Mouse (Mus musculus) intestine, postnatal 0 days (tissue): ENCODE measurements around the gene Hist1h2an. TPM values are rescaled to one million over a fixed set of nuclear protein-coding genes. Genes with fewer than 3 reads are reported as not detected.
"Not testable (repeated sequence)": the region's sequence is repeated elsewhere in the genome, so short reads cannot be mapped to it uniquely, and the experiment has no call there.

ENCODE experiments used
- ATAC-seq: fragments of 200-750 bp; cut with Nextera tagmentation; 2 replicates; pipeline ENCODE4 v1.8.0; 2017; ENCODE audit warnings: mild to moderate bottlenecking, moderate TSS enrichment, moderate library complexity
- H3K27ac ChIP-seq: fragments of 300-500 bp; sonication (generic); 2 replicates; pipeline ENCODE4 v1.5.1; 2014; ENCODE audit warnings: mild to moderate bottlenecking, low read depth, low read length, moderate library complexity
- H3K27me3 ChIP-seq: fragments of 300-500 bp; sonication (generic); replicated peaks from 2 replicates; pipeline ENCODE4 v1.6.1; 2014; ENCODE audit warnings: low read length, mixed read lengths; ENCODE audit not compliant: control insufficient read depth, insufficient read depth
- H3K36me3 ChIP-seq: fragments of 300-500 bp; sonication (generic); 2 replicates; pipeline ENCODE4 v1.6.1; 2014; ENCODE audit warnings: mild to moderate bottlenecking, moderate library complexity; ENCODE audit not compliant: control insufficient read depth, insufficient read depth
- H3K4me1 ChIP-seq: fragments of 300-500 bp; sonication (generic); replicated peaks from 2 replicates; pipeline ENCODE4 v1.6.1; 2014; ENCODE audit warnings: antibody characterized with exemption, low read length, mixed read lengths; ENCODE audit not compliant: control insufficient read depth, insufficient read depth
- H3K4me2 ChIP-seq: fragments of 300-500 bp; sonication (generic); replicated peaks from 2 replicates; pipeline ENCODE4 v1.6.1; 2014; ENCODE audit warnings: low read depth, mild to moderate bottlenecking, moderate library complexity
- H3K4me3 ChIP-seq: fragments of 300-500 bp; sonication (generic); 2 replicates; pipeline ENCODE4 v1.5.1; 2014; ENCODE audit warnings: low read depth, low read length
- H3K9ac ChIP-seq: fragments of 300-500 bp; sonication (generic); 2 replicates; pipeline ENCODE4 v1.6.1; 2014; ENCODE audit warnings: mild to moderate bottlenecking, low read depth, low read length
- H3K9me3 ChIP-seq: fragments of 300-500 bp; sonication (generic); 2 replicates; pipeline ENCODE4 v1.6.1; 2016; ENCODE audit warnings: mixed run types; ENCODE audit not compliant: control insufficient read depth
- CTCF ChIP-seq: sonication (generic); IDR thresholded peaks from 2 replicates; pipeline ENCODE4 v1.5.1; 2016; ENCODE audit warnings: low read depth, mild to moderate bottlenecking, control low read depth, antibody characterized with exemption, moderate library complexity
- WGBS: fragments of 180-500 bp; shearing (Covaris S2); extraction: QIAGEN DNeasy Blood & Tissue Kit; methylation state at CpG from one replicate; pipeline ENCODE4 v1.1.7; 2014; 5-methylcytosine and 5-hydroxymethylcytosine counted together
- polyA plus RNA-seq: library from polyadenylated mRNA; unstranded; fragments of >200 nt; fragmentation: Nextera tagmentation; extraction: Ambion mirVana; gene quantifications from 2 replicates; pipeline ENCODE4 v1.2.1, GENCODE M21; 2015

The Hist1h2an gene
- 1.5 and 3.2 TPM in 2 replicates for polyA plus RNA-seq

- not testable (repeated sequence) for H3K9me3 ChIP-seq, H3K27me3 ChIP-seq, H3K36me3 ChIP-seq
- WGBS, result under 1% methylated on average over 36 of the region's 63 CpGs
- Histone ChIP-seq H3K4me3 (peak within 1 kb of the TSS; percentile 39), H3K27ac (peak within 1 kb of the TSS; percentile 68; the same call in 1 of the 2 replicates), H3K4me1 (peaks cover 17% of the 10 kb centered on the region; the same call in 1 of the 2 replicates), H3K9ac (0 out of 2 replicates have a peak within 1 kb of the TSS, but pooled peaks have one; percentile 1), H3K4me2 (peak within 1 kb of the TSS; percentile 61)
- peak; percentile 92 for ATAC-seq
These were observed at the start of gene Hist1h2an, which contains the start of gene Hist1h2bp for GRCm38 (mm10) chr13:21786899-21787629. Gene Hist1h2an (minus strand): TSS chr13:21787218. Gene Hist1h2bp (plus strand): TSS chr13:21787461.

DNA sequence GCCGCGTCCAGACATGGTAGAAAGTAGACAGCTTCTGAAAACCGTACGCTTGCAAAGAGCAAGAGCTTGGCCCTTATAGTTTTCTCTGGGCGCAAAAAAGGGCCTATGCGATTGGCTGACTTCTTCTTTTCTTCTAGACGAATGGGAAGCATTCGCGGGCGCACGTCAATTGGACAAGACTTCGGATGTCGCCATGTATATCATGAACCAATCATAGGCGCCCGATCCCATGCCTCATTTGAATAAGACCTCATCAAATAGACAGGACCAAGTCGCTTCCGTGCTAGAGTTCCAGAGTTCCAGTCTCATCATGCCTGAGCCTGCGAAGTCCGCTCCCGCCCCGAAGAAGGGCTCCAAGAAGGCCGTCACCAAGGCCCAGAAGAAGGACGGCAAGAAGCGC lies 46.4 kb upstream of the Hist1h2an start, which contains the start of the genes Hist1h2ap and Hist1h2br:
Gene Hist1h2ap, minus strand, starts transcription at position 47 of the 400 bp plus-strand sequence.
Gene Hist1h2br, plus strand, starts transcription at position 283 of the 400 bp plus-strand sequence.
- H3K4me2 ChIP-seq, H3K9ac ChIP-seq, H3K36me3 ChIP-seq, H3K4me1 ChIP-seq, H3K27ac ChIP-seq, H3K9me3 ChIP-seq, H3K27me3 ChIP-seq, H3K4me3 ChIP-seq: not testable (repeated sequence)
- WGBS, result no CpG with 5 or more reads among the region's 24 CpGs
- ATAC-seq, result peak; percentile 91

- not testable (repeated sequence) for H3K36me3 ChIP-seq, H3K4me1 ChIP-seq, H3K27me3 ChIP-seq, H3K4me3 ChIP-seq, H3K9me3 ChIP-seq, H3K27ac ChIP-seq, H3K9ac ChIP-seq
- H3K4me2 ChIP-seq, result 0 out of 2 replicates have a peak within 1 kb of the TSS, but pooled peaks have one; percentile 32
- peak; percentile 78 for ATAC-seq
- WGBS, result under 1% methylated on average over 18 of the region's 58 CpGs
These were observed 44.7 kb upstream of the Hist1h2an start, which contains the start of gene Hist1h4n for GRCm38 (mm10) chr13:21831418-21832394. Gene Hist1h4n (minus strand): TSS chr13:21832196.

- no peak overlapping the region for H3K27ac ChIP-seq
- no peak overlapping the region for H3K9ac ChIP-seq
- TF ChIP-seq CTCF, result no peak
- no peaks in the 10 kb centered on the region for H3K4me1 ChIP-seq
- WGBS, result 91% methylated on average over 10 of the region's 10 CpGs
- no peak for ATAC-seq
- H3K9me3 ChIP-seq, result no peaks in the 10 kb centered on the region
- no peak overlapping the region for H3K4me3 ChIP-seq
- H3K27me3 ChIP-seq, result no peaks in the 10 kb centered on the region
- no peaks in the 10 kb centered on the region for H3K36me3 ChIP-seq
- no peak overlapping the region for H3K4me2 ChIP-seq
These were observed 43.3 kb upstream of the Hist1h2an start for GRCm38 (mm10) chr13:21830344-21830743.

DNA sequence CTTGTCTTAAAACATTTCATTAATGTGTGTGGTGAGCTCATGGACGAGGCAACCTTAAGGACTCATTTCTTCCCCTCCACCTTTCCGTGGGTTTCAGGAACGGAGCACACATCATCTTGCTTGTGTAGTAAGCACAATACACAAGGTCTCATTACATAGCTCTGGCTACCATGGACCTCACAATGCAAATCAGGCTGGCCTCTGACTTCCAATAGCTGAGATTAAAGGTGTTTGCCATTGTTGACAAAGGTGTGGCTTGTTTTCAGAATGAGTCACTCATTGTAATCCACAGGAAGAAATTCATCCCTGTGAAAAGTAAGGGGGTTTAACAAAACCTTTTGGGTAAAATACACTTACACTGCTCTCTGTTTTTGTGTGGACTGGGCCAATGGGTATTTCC lies 41.5 kb upstream of the Hist1h2an start:
- Histone ChIP-seq H3K27me3 (no peaks in the 10 kb centered on the region), H3K27ac (no peak overlapping the region), H3K4me1 (no peaks in the 10 kb centered on the region), H3K9ac (no peak overlapping the region), H3K36me3 (no peaks in the 10 kb centered on the region), H3K4me3 (no peak overlapping the region), H3K9me3 (no peaks in the 10 kb centered on the region), H3K4me2 (no peak overlapping the region)
- TF ChIP-seq CTCF, result no peak
- ATAC-seq, result no peak
- 41% methylated on average over 3 of the region's 3 CpGs for WGBS

GRCm38 (mm10) chr13:21820082-21820890 lies 33.3 kb upstream of the Hist1h2an start:
- not testable (repeated sequence) for H3K4me2 ChIP-seq, H3K36me3 ChIP-seq, H3K4me1 ChIP-seq, H3K4me3 ChIP-seq, H3K27ac ChIP-seq, ATAC-seq, H3K9ac ChIP-seq, H3K27me3 ChIP-seq, H3K9me3 ChIP-seq
- WGBS, result 73% methylated on average over 7 of the region's 16 CpGs

DNA sequence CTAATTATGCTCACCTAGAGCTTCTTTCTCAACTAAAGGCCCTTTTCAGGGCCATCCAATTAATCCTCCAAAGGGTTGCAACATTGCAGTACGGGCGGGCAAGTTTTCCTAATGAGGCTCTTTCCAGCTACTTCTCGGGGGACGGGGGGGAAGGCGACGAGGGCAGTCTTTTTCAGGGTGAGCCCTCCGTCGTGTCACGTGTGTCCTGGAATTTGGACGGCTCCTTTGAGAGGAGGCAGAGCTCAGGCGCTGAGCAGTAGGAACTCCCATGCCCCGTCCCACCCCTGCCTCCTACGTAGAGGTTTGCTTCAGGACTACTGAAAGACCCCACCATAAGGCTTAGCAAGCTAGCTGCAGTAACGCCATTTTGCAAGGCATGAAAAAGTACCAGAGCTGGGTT lies 25.1 kb upstream of the Hist1h2an start:
- not testable (repeated sequence) for H3K27ac ChIP-seq, H3K4me1 ChIP-seq, H3K36me3 ChIP-seq, H3K9ac ChIP-seq, H3K27me3 ChIP-seq, H3K9me3 ChIP-seq, H3K4me3 ChIP-seq
- under 1% methylated on average over 12 of the region's 14 CpGs for WGBS
- peak overlapping the region; percentile 37 for H3K4me2 ChIP-seq
- ATAC-seq, result peak; percentile 53

DNA sequence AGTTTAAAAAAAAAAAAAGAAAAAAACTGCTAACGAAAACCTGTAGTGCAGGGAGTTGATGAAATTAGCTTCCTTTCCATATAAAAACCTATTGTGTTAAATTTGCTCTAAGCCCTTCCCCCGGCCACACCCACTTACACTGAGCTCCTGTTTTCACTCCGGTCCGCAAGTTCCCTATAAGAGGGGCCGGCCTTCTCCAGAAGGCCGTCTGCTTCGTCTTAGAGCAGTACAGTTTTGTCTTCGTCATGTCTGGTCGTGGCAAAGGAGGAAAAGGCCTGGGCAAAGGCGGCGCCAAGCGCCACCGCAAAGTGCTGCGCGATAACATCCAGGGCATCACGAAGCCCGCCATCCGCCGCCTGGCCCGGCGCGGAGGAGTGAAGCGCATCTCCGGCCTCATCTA lies 24.5 kb upstream of the Hist1h2an start, which contains the start of gene Hist1h4m:
Gene Hist1h4m, plus strand, starts transcription at position 208 of the 400 bp plus-strand sequence.
- not testable (repeated sequence) for H3K4me3 ChIP-seq, H3K9ac ChIP-seq, H3K27ac ChIP-seq, H3K9me3 ChIP-seq, H3K4me1 ChIP-seq, H3K36me3 ChIP-seq, H3K27me3 ChIP-seq
- ATAC-seq, result peak; percentile 57
- WGBS, result no CpG with 5 or more reads among the region's 24 CpGs
- H3K4me2 ChIP-seq, result peak within 1 kb of the TSS; percentile 37
